Mouse (Mus musculus): ENCODE data around the gene Stk10. TPM values are rescaled to one million over a fixed set of nuclear protein-coding genes. Genes with fewer than 3 reads are reported as not detected.
"Not testable (repeated sequence)": the region's sequence is repeated elsewhere in the genome, so short reads cannot be mapped to it uniquely, and the experiment has no call there.

Gene Stk10
- polyA plus RNA-seq, 1 experiment from 2014 or later = 2.6 TPM

GRCm38 (mm10) chr11:32505091-32505739 lies 27.9 kb upstream of the Stk10 start:
- H3K4me3 ChIP-seq (ENCODE audit: low read depth, low read length) = no peak overlapping the region
- H3K4me2 ChIP-seq (replicated peaks; ENCODE audit: low read depth) = no peak overlapping the region
- no peak for TF ChIP-seq CTCF (IDR thresholded peaks at IDR 0.05; ENCODE audit: low read depth)
- WGBS = 53% methylated on average over 7 of the region's 7 CpGs
- H3K9me3 ChIP-seq (ENCODE audit: control insufficient read depth) = no peaks in the 10 kb centered on the region
- no peaks in the 10 kb centered on the region for H3K36me3 ChIP-seq (ENCODE audit: control insufficient read depth, insufficient read depth)
- ATAC-seq = no peak
- H3K27ac ChIP-seq (ENCODE audit: low read depth, low read length) = no peak overlapping the region
- no peaks in the 10 kb centered on the region for H3K4me1 ChIP-seq (replicated peaks; ENCODE audit: control insufficient read depth, insufficient read depth, low read length)
- H3K27me3 ChIP-seq (replicated peaks; ENCODE audit: control insufficient read depth, insufficient read depth, low read length) = no peaks in the 10 kb centered on the region
- H3K9ac ChIP-seq (ENCODE audit: low read depth, low read length) = no peak overlapping the region

DNA sequence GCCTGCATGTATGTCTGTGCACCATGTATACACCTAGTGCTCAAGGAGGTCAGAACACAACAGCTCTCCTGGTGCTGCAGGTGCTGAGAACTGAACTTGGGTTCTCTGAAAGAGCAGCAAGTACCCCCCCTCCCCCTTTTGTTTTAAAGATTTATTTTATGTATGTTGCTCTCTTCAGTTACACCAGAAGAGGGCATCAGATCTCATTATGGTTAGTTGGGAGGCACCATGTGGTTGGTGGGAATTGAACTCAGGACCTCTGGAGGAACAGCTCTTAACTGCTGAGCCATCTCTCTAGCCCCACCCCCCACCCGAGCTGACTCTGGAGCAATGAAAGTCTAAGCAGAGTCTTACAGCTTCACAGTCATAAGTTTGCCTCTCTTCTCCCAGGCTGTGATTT lies 22.2 kb upstream of the Stk10 start:
- H3K4me2 ChIP-seq (replicated peaks; ENCODE audit: low read depth) = no peak overlapping the region
- no peak overlapping the region for H3K9ac ChIP-seq (ENCODE audit: low read depth, low read length)
- 72% methylated on average over 1 of the region's 1 CpGs for WGBS
- peak; percentile 31; the same call in 1 of the 2 replicates for TF ChIP-seq CTCF (IDR thresholded peaks at IDR 0.05; ENCODE audit: low read depth)
- no peak for ATAC-seq
- H3K36me3 ChIP-seq (ENCODE audit: control insufficient read depth, insufficient read depth) = no peaks in the 10 kb centered on the region
- no peak overlapping the region for H3K4me3 ChIP-seq (ENCODE audit: low read depth, low read length)
- H3K9me3 ChIP-seq (ENCODE audit: control insufficient read depth) = no peaks in the 10 kb centered on the region
- H3K4me1 ChIP-seq (replicated peaks; ENCODE audit: control insufficient read depth, insufficient read depth, low read length) = no peaks in the 10 kb centered on the region
- H3K27ac ChIP-seq (ENCODE audit: low read depth, low read length) = no peak overlapping the region
- no peaks in the 10 kb centered on the region for H3K27me3 ChIP-seq (replicated peaks; ENCODE audit: control insufficient read depth, insufficient read depth, low read length)

DNA sequence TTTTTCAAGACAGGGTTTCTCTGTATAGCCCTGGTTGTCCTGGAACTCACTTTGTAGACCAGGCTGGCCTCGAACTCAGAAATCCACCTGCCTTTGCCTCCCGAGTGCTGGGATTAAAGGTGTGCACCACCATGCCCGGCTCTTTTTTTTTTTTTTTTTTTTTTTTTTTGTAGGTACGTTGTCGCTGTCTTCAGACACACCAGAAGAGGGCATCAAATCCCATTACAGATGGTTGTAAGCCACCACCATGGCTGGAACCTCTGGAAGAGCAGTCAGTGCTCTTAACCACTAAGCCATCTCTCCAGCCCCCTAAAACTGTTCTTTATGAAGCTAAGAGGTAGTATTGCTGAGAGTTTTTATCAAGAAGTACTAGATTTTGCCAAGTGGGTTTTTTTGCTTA lies 18.3 kb upstream of the Stk10 start:
- H3K9me3 ChIP-seq (ENCODE audit: control insufficient read depth); H3K27ac ChIP-seq (ENCODE audit: low read depth, low read length); H3K9ac ChIP-seq (ENCODE audit: low read depth, low read length); H3K4me1 ChIP-seq (replicated peaks; ENCODE audit: control insufficient read depth, insufficient read depth, low read length); H3K27me3 ChIP-seq (replicated peaks; ENCODE audit: control insufficient read depth, insufficient read depth, low read length); H3K36me3 ChIP-seq (ENCODE audit: control insufficient read depth, insufficient read depth); H3K4me3 ChIP-seq (ENCODE audit: low read depth, low read length); H3K4me2 ChIP-seq (replicated peaks; ENCODE audit: low read depth); ATAC-seq: not testable (repeated sequence)
- WGBS = 92% methylated on average over 5 of the region's 5 CpGs

GRCm38 (mm10) chr11:32516091-32516490 lies 17.0 kb upstream of the Stk10 start:
- WGBS = 88% methylated on average over 12 of the region's 12 CpGs
- Histone ChIP-seq H3K27me3 (replicated peaks; ENCODE audit: control insufficient read depth, insufficient read depth, low read length) (no peaks in the 10 kb centered on the region), H3K4me3 (ENCODE audit: low read depth, low read length) (no peak overlapping the region), H3K36me3 (ENCODE audit: control insufficient read depth, insufficient read depth) (no peaks in the 10 kb centered on the region), H3K4me1 (replicated peaks; ENCODE audit: control insufficient read depth, insufficient read depth, low read length) (no peaks in the 10 kb centered on the region), H3K4me2 (replicated peaks; ENCODE audit: low read depth) (no peak overlapping the region), H3K9me3 (ENCODE audit: control insufficient read depth) (no peaks in the 10 kb centered on the region), H3K9ac (ENCODE audit: low read depth, low read length) (no peak overlapping the region), H3K27ac (ENCODE audit: low read depth, low read length) (no peak overlapping the region)
- no peak for ATAC-seq
- no peak for TF ChIP-seq CTCF (IDR thresholded peaks at IDR 0.05; ENCODE audit: low read depth)

DNA sequence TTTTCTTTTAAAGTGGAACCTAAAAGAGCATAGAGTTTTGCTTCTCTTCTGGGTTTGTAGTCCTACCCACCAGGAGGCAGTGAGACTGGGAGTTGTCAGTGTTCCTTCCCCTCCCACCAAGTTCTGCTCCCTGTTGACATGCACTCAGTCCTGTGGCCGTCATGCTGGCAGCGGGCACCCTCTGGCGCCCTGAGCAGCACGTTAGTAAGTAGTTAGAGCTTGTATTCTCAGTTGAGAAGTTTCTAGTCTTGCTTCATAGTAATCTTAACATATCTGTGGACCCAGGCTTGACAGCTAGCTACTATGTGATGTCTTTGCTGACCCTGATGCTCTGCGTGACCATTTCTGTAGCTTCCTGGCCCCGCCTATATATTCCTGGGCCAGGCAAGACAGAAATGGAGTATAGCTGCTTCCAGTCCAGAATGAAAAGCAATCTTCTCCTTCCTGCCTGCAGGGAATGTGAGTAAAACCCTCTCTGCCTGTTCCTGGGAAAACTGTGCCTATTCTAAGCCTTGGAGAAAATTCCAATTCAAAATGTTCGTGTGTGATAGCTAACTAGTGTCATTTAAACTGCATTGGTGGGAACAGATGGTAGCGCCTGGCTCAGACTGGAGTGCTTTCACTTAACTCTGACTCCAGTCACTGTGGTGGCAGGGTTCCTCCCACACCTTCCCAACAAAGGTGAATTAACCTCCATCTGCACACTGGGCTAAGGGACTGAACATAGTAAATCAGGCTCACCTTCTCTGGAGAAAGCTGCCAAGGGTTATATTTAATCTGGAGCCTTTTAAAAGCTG lies 16.0 kb upstream of the Stk10 start:
- H3K27me3 ChIP-seq (replicated peaks; ENCODE audit: control insufficient read depth, insufficient read depth, low read length) = no peaks in the 10 kb centered on the region
- WGBS = 86% methylated on average over 8 of the region's 8 CpGs
- no peak overlapping the region for H3K4me3 ChIP-seq (ENCODE audit: low read depth, low read length)
- no peak for ATAC-seq
- H3K4me2 ChIP-seq (replicated peaks; ENCODE audit: low read depth) = no peak overlapping the region
- H3K4me1 ChIP-seq (replicated peaks; ENCODE audit: control insufficient read depth, insufficient read depth, low read length) = no peaks in the 10 kb centered on the region
- no peaks in the 10 kb centered on the region for H3K36me3 ChIP-seq (ENCODE audit: control insufficient read depth, insufficient read depth)
- no peak overlapping the region for H3K27ac ChIP-seq (ENCODE audit: low read depth, low read length)
- H3K9me3 ChIP-seq (ENCODE audit: control insufficient read depth) = no peaks in the 10 kb centered on the region
- TF ChIP-seq CTCF (IDR thresholded peaks at IDR 0.05; ENCODE audit: low read depth) = no peak
- H3K9ac ChIP-seq (ENCODE audit: low read depth, low read length) = no peak overlapping the region

- Histone ChIP-seq H3K27ac (ENCODE audit: low read depth, low read length) (no peak overlapping the region), H3K4me2 (replicated peaks; ENCODE audit: low read depth) (no peak overlapping the region), H3K27me3 (replicated peaks; ENCODE audit: control insufficient read depth, insufficient read depth, low read length) (no peaks in the 10 kb centered on the region), H3K4me3 (ENCODE audit: low read depth, low read length) (no peak overlapping the region), H3K4me1 (replicated peaks; ENCODE audit: control insufficient read depth, insufficient read depth, low read length) (no peaks in the 10 kb centered on the region), H3K9me3 (ENCODE audit: control insufficient read depth) (no peaks in the 10 kb centered on the region), H3K36me3 (ENCODE audit: control insufficient read depth, insufficient read depth) (no peaks in the 10 kb centered on the region), H3K9ac (ENCODE audit: low read depth, low read length) (no peak overlapping the region)
- ATAC-seq = no peak
- WGBS = 94% methylated on average over 4 of the region's 4 CpGs
- TF ChIP-seq CTCF (IDR thresholded peaks at IDR 0.05; ENCODE audit: low read depth) = no peak
Measured at GRCm38 (mm10) chr11:32518770-32519169, 14.3 kb upstream of the Stk10 start.
